Mouse (Mus musculus): Measurements from ENCODE around the gene Cblb. TPM values are rescaled to one million over a fixed set of nuclear protein-coding genes. Genes with fewer than 3 reads are reported as not detected.

Gene Cblb
- polyA plus RNA-seq, 1 experiment from 2014 or later: 15.5 TPM

DNA sequence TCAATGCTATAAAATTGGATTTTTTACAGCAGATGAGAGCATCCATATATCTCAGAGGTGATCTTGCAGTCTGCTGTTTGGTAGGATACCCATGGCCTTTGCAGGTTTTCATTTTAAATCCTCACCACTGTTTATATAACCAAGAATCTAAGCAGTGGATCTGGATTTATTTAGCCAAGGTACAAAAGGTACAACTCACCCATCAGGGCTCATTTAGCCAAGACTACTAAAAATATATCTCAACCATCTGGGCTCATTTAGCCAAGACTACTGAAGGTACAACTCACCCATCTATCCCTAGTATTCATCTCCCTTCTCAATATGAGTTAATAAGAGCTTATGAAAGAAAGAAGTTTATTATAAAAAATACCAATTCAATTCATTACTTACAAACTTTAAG, 142.2 kb downstream of the Cblb start:
- peaks cover 26% of the 10 kb centered on the region for H3K36me3 ChIP-seq
- ATAC-seq (ENCODE audit: insufficient number of reproducible peaks, low FRiP score, low TSS enrichment, low read depth): no peak
- H3K9ac ChIP-seq: no peak overlapping the region
- no peaks in the 10 kb centered on the region for H3K4me1 ChIP-seq
- H3K27me3 ChIP-seq: no peaks in the 10 kb centered on the region
- H3K9me3 ChIP-seq (replicated peaks): no peaks in the 10 kb centered on the region
- no peak overlapping the region for H3K27ac ChIP-seq (replicated peaks)
- H3K4me2 ChIP-seq (replicated peaks): no peak overlapping the region
- H3K4me3 ChIP-seq (replicated peaks): no peak overlapping the region

DNA sequence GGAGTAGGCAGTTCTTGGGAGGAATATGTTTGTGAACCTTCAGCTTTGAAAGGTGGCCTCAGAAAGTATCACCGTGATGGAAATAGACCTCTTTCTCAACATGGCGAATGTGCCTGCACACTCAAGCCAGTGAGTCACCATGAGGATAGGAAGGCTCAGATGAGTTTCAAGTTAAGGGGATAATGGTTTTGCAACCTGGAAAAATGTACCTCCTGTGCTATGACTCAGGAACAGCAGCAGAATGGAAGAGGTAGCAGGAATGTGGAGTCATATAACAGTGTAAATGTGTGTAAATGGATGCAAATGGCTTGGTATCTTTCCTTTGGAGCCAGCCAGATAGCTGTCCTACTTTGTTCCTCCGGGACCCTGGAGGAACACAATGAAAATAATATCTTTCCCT, 148.8 kb downstream of the Cblb start:
- WGBS: 89% methylated on average over 3 of the region's 3 CpGs
- H3K4me3 ChIP-seq (replicated peaks): no peak overlapping the region
- no peaks in the 10 kb centered on the region for H3K27me3 ChIP-seq
- no peak overlapping the region for H3K27ac ChIP-seq (replicated peaks)
- no peak overlapping the region for H3K9ac ChIP-seq
- H3K4me2 ChIP-seq (replicated peaks): no peak overlapping the region
- H3K36me3 ChIP-seq: peaks cover 14% of the 10 kb centered on the region
- no peak for ATAC-seq (ENCODE audit: insufficient number of reproducible peaks, low FRiP score, low TSS enrichment, low read depth)
- no peaks in the 10 kb centered on the region for H3K9me3 ChIP-seq (replicated peaks)
- no peaks in the 10 kb centered on the region for H3K4me1 ChIP-seq

DNA sequence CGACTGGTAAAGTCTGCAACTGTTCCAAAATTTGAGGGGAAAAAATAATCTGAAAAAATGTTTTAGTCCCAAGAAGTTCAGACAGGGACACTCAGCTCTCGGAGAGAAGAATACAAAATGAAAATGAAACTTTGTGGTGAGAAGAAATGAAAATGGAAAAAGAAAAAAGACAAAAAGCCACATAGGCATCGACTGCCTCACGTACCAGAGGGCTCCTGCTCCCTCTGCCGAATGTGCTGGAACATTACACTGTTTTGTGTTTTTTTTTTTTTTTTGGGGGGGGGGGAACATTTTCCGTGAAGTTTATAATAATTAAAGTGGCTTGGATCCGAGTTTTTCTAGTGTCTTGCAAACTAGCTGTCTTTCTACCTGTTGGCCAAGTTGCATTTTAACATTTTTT, 151.0 kb downstream of the Cblb start:
- no peak overlapping the region for H3K27ac ChIP-seq (replicated peaks)
- no peaks in the 10 kb centered on the region for H3K9me3 ChIP-seq (replicated peaks)
- no peak overlapping the region for H3K4me3 ChIP-seq (replicated peaks)
- H3K27me3 ChIP-seq: no peaks in the 10 kb centered on the region
- H3K4me1 ChIP-seq: no peaks in the 10 kb centered on the region
- peaks cover 13% of the 10 kb centered on the region for H3K36me3 ChIP-seq
- 72% methylated on average over 7 of the region's 7 CpGs for WGBS
- H3K9ac ChIP-seq: no peak overlapping the region
- no peak for ATAC-seq (ENCODE audit: insufficient number of reproducible peaks, low FRiP score, low TSS enrichment, low read depth)
- no peak overlapping the region for H3K4me2 ChIP-seq (replicated peaks)

DNA sequence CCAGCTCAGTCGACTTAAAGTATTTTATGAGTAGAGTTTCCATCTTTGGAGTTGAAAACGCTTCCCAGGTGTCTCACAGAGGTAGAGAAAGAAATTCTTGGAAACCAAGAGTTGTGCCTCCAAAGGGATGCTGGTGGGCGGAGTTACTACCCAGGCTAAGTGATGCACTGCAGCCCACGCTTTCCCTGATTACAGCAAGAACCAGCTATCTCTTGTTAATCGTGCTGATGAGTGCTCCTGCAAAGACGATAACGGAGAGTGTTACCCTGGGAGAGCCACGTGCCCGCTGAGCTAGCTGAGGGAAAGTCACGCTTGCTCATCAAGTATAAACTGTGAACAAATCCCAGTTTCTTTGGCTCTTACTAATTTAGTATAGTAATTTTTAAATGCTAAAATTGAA, 153.3 kb downstream of the Cblb start:
- no peak for ATAC-seq (ENCODE audit: insufficient number of reproducible peaks, low FRiP score, low TSS enrichment, low read depth)
- WGBS: 86% methylated on average over 10 of the region's 10 CpGs
- no peak overlapping the region for H3K9ac ChIP-seq
- no peaks in the 10 kb centered on the region for H3K9me3 ChIP-seq (replicated peaks)
- H3K4me1 ChIP-seq: no peaks in the 10 kb centered on the region
- no peak overlapping the region for H3K4me3 ChIP-seq (replicated peaks)
- no peak overlapping the region for H3K4me2 ChIP-seq (replicated peaks)
- H3K36me3 ChIP-seq: peaks cover 18% of the 10 kb centered on the region
- H3K27ac ChIP-seq (replicated peaks): no peak overlapping the region
- no peaks in the 10 kb centered on the region for H3K27me3 ChIP-seq

DNA sequence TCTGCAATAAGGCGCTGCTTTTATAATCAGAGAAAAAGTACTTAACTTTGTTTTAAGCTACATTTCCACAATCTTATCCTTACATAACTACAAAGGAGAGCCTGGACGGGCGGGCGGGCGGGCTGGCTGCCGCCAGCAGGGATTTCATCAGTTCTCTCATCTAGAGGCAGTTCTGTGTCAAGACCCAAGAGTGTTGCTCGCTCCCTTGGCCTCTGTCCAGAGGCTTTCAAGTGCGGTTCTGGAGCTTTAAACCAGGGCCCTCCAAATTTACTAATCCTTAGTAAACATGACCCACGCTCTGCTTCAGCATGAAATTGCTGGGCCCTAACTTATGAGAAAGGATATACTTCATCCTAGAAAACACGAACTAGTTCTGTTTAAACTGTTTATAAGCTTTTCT, 155.7 kb downstream of the Cblb start:
- no peak overlapping the region for H3K27ac ChIP-seq (replicated peaks)
- no peaks in the 10 kb centered on the region for H3K9me3 ChIP-seq (replicated peaks)
- H3K4me2 ChIP-seq (replicated peaks): no peak overlapping the region
- H3K27me3 ChIP-seq: no peaks in the 10 kb centered on the region
- H3K4me1 ChIP-seq: no peaks in the 10 kb centered on the region
- H3K9ac ChIP-seq: no peak overlapping the region
- H3K36me3 ChIP-seq: peaks cover 33% of the 10 kb centered on the region
- no peak overlapping the region for H3K4me3 ChIP-seq (replicated peaks)
- 63% methylated on average over 10 of the region's 10 CpGs for WGBS
- no peak for ATAC-seq (ENCODE audit: insufficient number of reproducible peaks, low FRiP score, low TSS enrichment, low read depth)

DNA sequence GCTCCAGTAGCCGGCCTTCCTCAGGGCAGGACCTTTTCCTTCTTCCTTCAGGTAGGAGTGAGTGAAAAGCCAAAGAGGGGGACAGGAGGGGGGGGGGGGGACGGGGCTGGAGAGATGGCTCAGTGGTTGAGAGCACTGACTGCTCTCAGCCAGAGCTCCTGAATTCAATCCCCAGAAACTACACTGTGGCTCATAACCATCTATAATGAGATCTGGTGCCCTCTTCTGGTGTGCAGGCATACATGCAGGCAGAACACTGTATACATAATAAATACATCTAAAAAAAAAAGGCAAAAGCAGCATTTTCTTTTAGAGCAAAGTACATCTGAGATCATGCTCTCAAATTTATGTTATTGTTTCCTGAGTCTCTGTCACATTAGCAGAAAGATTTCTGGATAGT, 158.1 kb downstream of the Cblb start:
- H3K36me3 ChIP-seq: peaks cover 30% of the 10 kb centered on the region
- no peaks in the 10 kb centered on the region for H3K27me3 ChIP-seq
- ATAC-seq (ENCODE audit: insufficient number of reproducible peaks, low FRiP score, low TSS enrichment, low read depth): no peak
- WGBS: 82% methylated on average over 1 of the region's 2 CpGs
- H3K9me3 ChIP-seq (replicated peaks): no peaks in the 10 kb centered on the region
- H3K4me3 ChIP-seq (replicated peaks): no peak overlapping the region
- H3K4me1 ChIP-seq: no peaks in the 10 kb centered on the region
- H3K27ac ChIP-seq (replicated peaks): no peak overlapping the region
- no peak overlapping the region for H3K9ac ChIP-seq
- H3K4me2 ChIP-seq (replicated peaks): no peak overlapping the region

DNA sequence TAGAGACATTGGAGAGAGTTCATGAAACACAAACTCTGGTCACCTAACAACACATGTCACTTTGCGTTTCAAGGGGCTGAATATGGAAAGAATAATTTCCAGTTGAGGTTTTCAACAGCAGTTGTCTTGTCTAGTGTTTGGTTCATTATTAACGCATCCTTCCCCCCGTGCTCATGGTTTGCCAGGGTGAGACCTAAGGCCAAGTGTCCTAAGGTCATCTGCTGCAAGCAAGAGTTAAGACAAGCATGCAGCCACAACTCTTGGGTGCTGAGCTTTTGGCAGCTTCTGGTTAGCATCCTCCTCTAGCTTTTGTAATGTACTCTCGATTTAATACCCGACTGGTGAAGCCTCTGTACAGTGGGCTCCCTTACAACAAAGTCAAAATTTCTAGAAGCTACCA, 159.7 kb downstream of the Cblb start:
- peaks cover 39% of the 10 kb centered on the region for H3K36me3 ChIP-seq

DNA sequence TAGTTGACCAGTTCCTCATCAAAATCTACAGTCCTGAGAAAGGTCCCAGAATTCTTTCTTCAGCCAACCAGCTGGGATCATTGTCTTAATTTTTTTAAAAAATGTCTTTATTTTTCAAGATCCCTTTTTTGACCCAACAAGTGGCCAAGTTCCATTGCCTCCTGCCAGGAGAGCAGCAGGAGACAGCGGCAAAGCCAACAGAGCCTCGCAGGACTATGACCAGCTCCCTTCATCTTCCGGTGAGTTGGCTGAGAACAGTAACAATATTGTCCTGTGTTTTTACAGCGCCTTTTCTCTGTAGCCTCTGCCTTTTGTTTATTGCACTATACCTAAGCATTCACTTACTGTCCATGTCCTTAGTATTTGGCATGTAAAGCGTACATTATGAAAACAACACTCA, 163.0 kb downstream of the Cblb start:
- H3K4me3 ChIP-seq (replicated peaks): no peak overlapping the region
- no peaks in the 10 kb centered on the region for H3K4me1 ChIP-seq
- no peak overlapping the region for H3K4me2 ChIP-seq (replicated peaks)
- no peaks in the 10 kb centered on the region for H3K9me3 ChIP-seq (replicated peaks)
- H3K36me3 ChIP-seq: peaks cover 40% of the 10 kb centered on the region
- H3K27me3 ChIP-seq: no peaks in the 10 kb centered on the region
- 94% methylated on average over 5 of the region's 5 CpGs for WGBS
- no peak overlapping the region for H3K9ac ChIP-seq
- no peak overlapping the region for H3K27ac ChIP-seq (replicated peaks)
- ATAC-seq (ENCODE audit: insufficient number of reproducible peaks, low FRiP score, low TSS enrichment, low read depth): no peak

More for the DNA sequence above, 159.7 kb downstream of the Cblb start:
- H3K9ac ChIP-seq: no peak overlapping the region
- 87% methylated on average over 5 of the region's 5 CpGs for WGBS
- ATAC-seq (ENCODE audit: insufficient number of reproducible peaks, low FRiP score, low TSS enrichment, low read depth): no peak
- no peak overlapping the region for H3K4me3 ChIP-seq (replicated peaks)
- no peaks in the 10 kb centered on the region for H3K4me1 ChIP-seq
- no peak overlapping the region for H3K4me2 ChIP-seq (replicated peaks)
- H3K27me3 ChIP-seq: no peaks in the 10 kb centered on the region
- H3K27ac ChIP-seq (replicated peaks): no peak overlapping the region
- no peaks in the 10 kb centered on the region for H3K9me3 ChIP-seq (replicated peaks)

DNA sequence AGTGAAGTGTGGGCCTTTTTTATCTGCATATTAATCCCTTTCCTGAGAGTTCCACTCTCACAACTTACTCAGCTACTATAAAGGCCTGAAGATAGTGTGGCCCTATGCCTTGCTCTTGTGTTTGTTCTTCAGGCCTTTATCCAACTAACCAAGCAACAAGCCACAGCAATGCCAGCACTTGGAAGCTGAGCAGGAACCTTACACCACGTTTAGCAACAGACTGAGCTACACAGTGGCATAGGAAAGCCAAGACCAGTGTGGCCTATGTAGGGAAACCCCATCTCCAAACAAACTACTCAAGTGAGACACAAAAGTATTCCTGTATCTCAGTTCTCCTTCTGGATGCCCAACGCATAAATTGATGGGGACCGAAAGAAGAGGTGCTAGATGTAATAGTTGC, 163.8 kb downstream of the Cblb start:
- 90% methylated on average over 3 of the region's 3 CpGs for WGBS
- no peaks in the 10 kb centered on the region for H3K27me3 ChIP-seq
- no peaks in the 10 kb centered on the region for H3K9me3 ChIP-seq (replicated peaks)
- no peak for ATAC-seq (ENCODE audit: insufficient number of reproducible peaks, low FRiP score, low TSS enrichment, low read depth)
- no peak overlapping the region for H3K4me2 ChIP-seq (replicated peaks)
- no peak overlapping the region for H3K4me3 ChIP-seq (replicated peaks)
- H3K4me1 ChIP-seq: no peaks in the 10 kb centered on the region
- no peak overlapping the region for H3K9ac ChIP-seq
- H3K36me3 ChIP-seq: peaks cover 35% of the 10 kb centered on the region
- H3K27ac ChIP-seq (replicated peaks): no peak overlapping the region

DNA sequence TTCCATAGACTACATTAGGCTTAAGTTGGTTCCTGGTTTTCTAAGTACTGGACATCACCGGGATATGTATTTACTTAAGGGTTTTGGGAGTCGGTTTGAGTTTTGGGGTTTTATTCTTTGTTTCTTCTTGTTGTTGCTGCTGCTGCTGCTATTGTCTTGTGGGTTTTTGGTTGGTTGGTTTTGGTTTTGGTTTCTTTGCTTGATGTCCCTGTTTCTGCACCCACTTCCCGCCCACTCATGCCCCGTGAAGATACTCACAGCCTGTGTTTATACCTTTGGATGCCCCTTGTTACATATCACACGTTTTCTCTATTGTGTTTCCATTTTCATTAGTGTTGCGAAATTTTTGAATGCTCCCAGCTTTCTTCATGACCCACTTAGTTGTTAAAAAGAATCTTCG, 169.1 kb downstream of the Cblb start:
- ATAC-seq (ENCODE audit: insufficient number of reproducible peaks, low FRiP score, low TSS enrichment, low read depth): no peak
- 87% methylated on average over 7 of the region's 7 CpGs for WGBS
- Histone ChIP-seq H3K36me3 (peaks cover 28% of the 10 kb centered on the region), H3K9ac (no peak overlapping the region), H3K27me3 (no peaks in the 10 kb centered on the region), H3K4me1 (no peaks in the 10 kb centered on the region), H3K9me3 (replicated peaks) (no peaks in the 10 kb centered on the region), H3K27ac (replicated peaks) (no peak overlapping the region), H3K4me3 (replicated peaks) (no peak overlapping the region), H3K4me2 (replicated peaks) (no peak overlapping the region)

DNA sequence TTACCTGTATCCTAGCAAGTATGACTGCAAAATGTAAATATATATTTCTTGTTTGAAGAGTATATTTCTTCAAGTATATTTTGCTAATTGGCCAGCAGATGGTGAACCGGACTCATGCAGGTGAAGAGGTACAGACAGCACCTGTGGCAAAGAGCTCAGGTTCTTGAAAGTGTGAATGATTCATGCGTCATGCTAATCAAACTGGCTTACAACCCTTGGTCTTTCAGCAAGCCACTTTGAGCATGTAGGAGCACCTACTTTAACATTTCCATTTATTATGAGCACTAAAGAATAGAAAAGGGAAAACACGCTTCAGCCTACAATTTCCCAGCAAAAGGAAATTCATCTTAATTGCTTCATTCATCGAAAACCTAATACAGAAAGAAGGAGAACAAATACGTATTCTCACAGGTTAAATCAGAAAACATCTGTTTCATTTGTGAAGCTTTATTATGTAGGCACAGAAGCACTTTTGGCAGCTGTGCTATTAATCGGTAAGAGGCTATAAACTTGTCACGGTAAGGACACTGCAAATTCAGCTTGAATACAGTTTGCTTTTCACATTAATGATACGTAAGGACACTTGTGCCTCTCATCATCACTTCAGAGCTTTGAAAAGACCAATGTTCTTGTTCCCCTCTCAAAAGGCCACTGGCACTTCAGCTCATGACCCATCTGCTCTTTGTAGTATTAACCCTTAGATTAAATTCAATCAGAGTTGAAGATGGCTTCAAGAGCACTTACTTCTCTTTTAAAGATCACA, 180.0 kb downstream of the Cblb start:
- H3K4me2 ChIP-seq (replicated peaks): no peak overlapping the region
- no peaks in the 10 kb centered on the region for H3K4me1 ChIP-seq
- no peaks in the 10 kb centered on the region for H3K9me3 ChIP-seq (replicated peaks)
- no peak overlapping the region for H3K27ac ChIP-seq (replicated peaks)
- WGBS: 86% methylated on average over 8 of the region's 8 CpGs
- no peak for ATAC-seq (ENCODE audit: insufficient number of reproducible peaks, low FRiP score, low TSS enrichment, low read depth)
- no peaks in the 10 kb centered on the region for H3K27me3 ChIP-seq
- no peak overlapping the region for H3K9ac ChIP-seq
- H3K4me3 ChIP-seq (replicated peaks): no peak overlapping the region
- H3K36me3 ChIP-seq: 0 out of 2 replicates have a peak, but pooled peaks cover 2% of the 10 kb centered on the region

DNA sequence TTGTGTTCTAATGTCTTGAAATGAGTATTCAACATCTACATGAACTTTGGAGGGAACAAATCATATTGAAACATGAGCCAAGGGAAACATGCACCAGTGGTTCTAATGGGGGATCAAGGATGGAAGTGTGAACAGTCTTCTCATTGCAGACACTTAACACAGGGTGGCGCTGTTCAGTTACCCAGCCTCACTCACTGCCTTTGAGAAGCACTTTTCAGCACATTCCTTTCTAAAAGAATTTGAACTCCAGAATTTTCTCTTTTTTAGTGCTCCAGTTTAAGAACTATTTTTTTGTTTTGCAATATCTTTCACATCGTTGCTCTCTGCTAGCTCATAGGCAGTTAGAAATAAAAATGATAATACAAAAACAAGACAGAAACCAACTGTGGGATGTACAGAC, 188.0 kb downstream of the Cblb start:
- 9% methylated on average over 2 of the region's 2 CpGs for WGBS
- H3K4me1 ChIP-seq: no peaks in the 10 kb centered on the region
- no peaks in the 10 kb centered on the region for H3K27me3 ChIP-seq
- no peak for ATAC-seq (ENCODE audit: insufficient number of reproducible peaks, low FRiP score, low TSS enrichment, low read depth)
- no peaks in the 10 kb centered on the region for H3K9me3 ChIP-seq (replicated peaks)
- H3K9ac ChIP-seq: no peak overlapping the region
- H3K36me3 ChIP-seq: no peaks in the 10 kb centered on the region
- no peak overlapping the region for H3K4me3 ChIP-seq (replicated peaks)
- H3K27ac ChIP-seq (replicated peaks): no peak overlapping the region
- H3K4me2 ChIP-seq (replicated peaks): no peak overlapping the region
